In the genomic region with DNA sequence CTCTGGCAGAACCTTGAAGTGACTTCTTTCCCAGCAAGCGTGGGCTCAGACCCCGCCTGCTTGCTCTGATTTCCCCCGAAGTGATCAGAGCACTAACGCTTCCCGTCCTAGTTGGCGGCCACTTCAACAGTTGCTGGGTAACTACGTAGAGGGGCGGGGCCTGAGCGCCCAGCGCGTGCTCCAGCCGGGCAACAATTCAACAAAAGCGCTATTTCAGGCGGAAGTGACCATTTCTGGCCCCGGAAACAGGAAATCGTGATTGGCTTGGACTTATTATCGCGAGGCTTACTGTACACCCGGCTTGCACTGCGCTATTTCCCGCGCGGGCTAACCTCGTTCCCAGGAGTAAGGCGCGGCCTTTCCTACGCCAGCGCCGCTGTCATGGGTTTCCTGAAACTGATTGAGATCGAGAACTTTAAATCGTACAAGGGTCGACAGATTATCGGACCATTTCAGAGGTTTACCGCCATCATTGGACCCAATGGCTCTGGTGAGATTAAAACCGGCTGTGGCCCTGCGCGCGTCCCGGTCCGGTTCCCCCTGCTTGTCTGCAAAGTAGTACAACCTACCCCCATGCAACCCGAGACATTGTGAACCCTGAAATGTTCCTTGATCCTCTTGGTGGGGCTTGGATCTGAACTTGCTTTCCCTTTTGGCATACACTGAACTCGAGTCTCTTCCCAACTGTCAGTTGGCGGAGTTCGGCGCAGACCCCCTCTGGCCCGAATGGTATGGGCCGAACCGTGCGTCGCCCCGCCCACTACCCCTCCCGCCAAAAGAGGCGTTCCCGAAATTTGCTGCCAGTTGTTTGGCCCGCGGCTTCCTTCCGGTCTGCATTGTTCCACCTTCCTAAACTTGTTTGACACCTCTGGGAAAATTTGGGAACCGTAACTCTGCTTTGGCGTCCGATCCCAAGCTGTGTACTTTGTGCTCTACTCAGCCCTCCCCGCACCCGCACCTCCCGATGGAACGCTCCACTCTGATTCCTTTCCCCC, we compare ENCODE assay signal across 8 mouse cellular contexts. TPM values are rescaled to one million over a fixed set of nuclear protein-coding genes. Genes with fewer than 3 reads are reported as not detected.
DNase-seq lines count a peak whose midpoint lies in the region; ATAC-seq and TF ChIP-seq lines count a peak whose summit lies in the region.

A gene (minus strand): TSS at position 145 of the 995 bp plus-strand sequence.
A gene (plus strand): TSS at position 278 of the 995 bp plus-strand sequence.

- no peak for TF ChIP-seq CTCF in Patski (IDR thresholded peaks at IDR 0.05)

- no peaks in the 10 kb centered on the region for H3K36me3 ChIP-seq in hindbrain, embryonic 15.5 days

- DNase-seq in Patski (ENCODE audit: low read depth, low spot score), result peak; percentile 70
- peak; percentile 89 to 91 for DNase-seq in cerebellum, postnatal 14 days
- peak; percentile 64 to 78 for DNase-seq in frontal cortex, postnatal 25 days (ENCODE audit: low spot score in 2 of 2)
- peak; percentile 90 for DNase-seq in left cerebral cortex, adult 11 months (ENCODE audit: low spot score)
- DNase-seq in lung, postnatal 4 days, result peak; percentile 92 to 95
- peak; percentile 84 for DNase-seq in retina, postnatal 7 days (ENCODE audit: low read depth, low spot score)
- peak; percentile 60 for DNase-seq in urinary bladder, adult 2 months (ENCODE audit: low spot score)

- H3K27me3 ChIP-seq in Patski, result peaks cover 7% of the 10 kb centered on the region
- peaks cover 16% of the 10 kb centered on the region; the same call in 1 of the 2 replicates for H3K27me3 ChIP-seq in hindbrain, embryonic 15.5 days

- H3K4me1 ChIP-seq in hindbrain, embryonic 15.5 days (replicated peaks), result peaks cover 6% of the 10 kb centered on the region; the same call in 1 of the 2 replicates

- 17% methylated on average over 64 of the region's 64 CpGs for whole genome bisulfite sequencing in hindbrain, embryonic 15.5 days

- in situ Hi-C loops in Patski (cut with MboI; ENCODE audit: low pct_unique_long_range_greater_than_20kb), result loop anchor here (5.0 to 25.0 kb wide), 3 partner anchors 74 to 504 kb away; a partner anchor contains a TSS

- CTCF ChIA-PET in Patski (lab: Charles Lee), result interaction anchor here (0.7 to 1.4 kb wide), 2 partner anchors 10 to 74 kb away, joined by 3 read pairs; no protein-coding TSS in a partner anchor

- peak within 1 kb of the TSS; percentile 90 for H3K27ac ChIP-seq in hindbrain, embryonic 15.5 days (replicated peaks)

- no peaks in the 10 kb centered on the region for H3K9me3 ChIP-seq in hindbrain, embryonic 15.5 days

- H3K4me2 ChIP-seq in hindbrain, embryonic 15.5 days, result peak within 1 kb of the TSS; percentile 60

- peak within 1 kb of the TSS; percentile 67 for H3K9ac ChIP-seq in hindbrain, embryonic 15.5 days

- ATAC-seq in Patski, result peak; percentile 89
- peak; percentile 99 for ATAC-seq in hindbrain, embryonic 15.5 days (ENCODE audit: low FRiP score, low read depth)

- H3K4me3 ChIP-seq in hindbrain, embryonic 15.5 days, result peak within 1 kb of the TSS; percentile 63

- POLR2A ChIA-PET in Patski (lab: Charles Lee), result no interaction called here

RNA-seq across cellular contexts. Expression of the first gene that starts in this region (rescaled TPM):
- polyA plus RNA-seq in Patski (2021), result 4.9 TPM
- 2.0 and 2.5 TPM in 2 replicates for polyA plus RNA-seq in hindbrain, embryonic 15.5 days (2015; fragmentation: Nextera tagmentation; extraction: Ambion mirVana)
- polyA plus RNA-seq in urinary bladder, adult 2 months (2012; rRNA removed), result 0.54 and 1.0 TPM in 2 replicates

RNA-seq across cellular contexts. Expression of the second gene that starts in this region (rescaled TPM):
- polyA plus RNA-seq in Patski (2021), result 70.5 TPM
- 70.7 and 77.4 TPM in 2 replicates for polyA plus RNA-seq in hindbrain, embryonic 15.5 days (2015; fragmentation: Nextera tagmentation; extraction: Ambion mirVana)
- polyA plus RNA-seq in urinary bladder, adult 2 months (2012; rRNA removed), result 40.7 and 48.5 TPM in 2 replicates

Comparison
In these comparisons a context has a peak if more than half of its experiments do, and no peak if none do; other contexts are left out.
1. Peak in every context shown above with its lines: DNase-seq, ATAC-seq, H3K4me3 ChIP-seq and H3K27ac ChIP-seq.